Mouse (Mus musculus) intestine, embryonic 16.5 days (tissue): ENCODE measurements around the gene Oaz1. TPM values are rescaled to one million over a fixed set of nuclear protein-coding genes. Genes with fewer than 3 reads are reported as not detected.

Experiments
- ATAC-seq: fragments of 200-750 bp; cut with Nextera tagmentation; 2 replicates; pipeline ENCODE4 v1.8.0; 2017; ENCODE audit warnings: moderate TSS enrichment, moderate library complexity
- H3K27ac ChIP-seq: fragments of 300-500 bp; sonication (generic); 2 replicates; pipeline ENCODE4 v1.5.1; 2014; ENCODE audit warnings: mild to moderate bottlenecking, low read length
- H3K27me3 ChIP-seq: fragments of 300-500 bp; sonication (generic); replicated peaks from 2 replicates; pipeline ENCODE4 v1.6.1; 2014; ENCODE audit warnings: low read length, control low read depth, mixed read lengths; ENCODE audit not compliant: control insufficient read depth, insufficient read depth
- H3K36me3 ChIP-seq: fragments of 300-500 bp; sonication (generic); 2 replicates; pipeline ENCODE4 v1.6.1; 2014; ENCODE audit warnings: low read length, control low read depth; ENCODE audit not compliant: control insufficient read depth, insufficient read depth
- H3K4me1 ChIP-seq: fragments of 300-500 bp; sonication (generic); 2 replicates; pipeline ENCODE4 v1.6.1; 2014; ENCODE audit warnings: low read length, control low read depth, mixed read lengths; ENCODE audit not compliant: control insufficient read depth, insufficient read depth
- H3K4me2 ChIP-seq: fragments of 300-500 bp; sonication (generic); 2 replicates; pipeline ENCODE4 v1.6.1; 2014; ENCODE audit warnings: low read depth, low read length, control low read depth
- H3K4me3 ChIP-seq: fragments of 300-500 bp; sonication (generic); 2 replicates; pipeline ENCODE4 v1.5.1; 2014; ENCODE audit warnings: mild to moderate bottlenecking, low read length
- H3K9ac ChIP-seq: fragments of 300-500 bp; sonication (generic); 2 replicates; pipeline ENCODE4 v1.6.1; 2014; ENCODE audit warnings: low read depth, low read length
- H3K9me3 ChIP-seq: fragments of 300-500 bp; sonication (generic); 2 replicates; pipeline ENCODE4 v1.6.1; 2016; ENCODE audit warnings: low read length, control low read depth; ENCODE audit not compliant: control insufficient read depth
- WGBS: fragments of 180-500 bp; shearing (Covaris S2); extraction: QIAGEN DNeasy Blood & Tissue Kit; methylation state at CpG from one replicate; pipeline ENCODE4 v1.1.7; 2014; 5-methylcytosine and 5-hydroxymethylcytosine counted together
- polyA plus RNA-seq: library from polyadenylated mRNA; unstranded; fragments of >200 nt; fragmentation: Nextera tagmentation; extraction: Ambion mirVana; gene quantifications from 2 replicates; pipeline ENCODE4 v1.2.1, GENCODE M21; 2015

The Oaz1 gene
- polyA plus RNA-seq, 1 experiment from 2014 or later = 1,714 TPM

DNA sequence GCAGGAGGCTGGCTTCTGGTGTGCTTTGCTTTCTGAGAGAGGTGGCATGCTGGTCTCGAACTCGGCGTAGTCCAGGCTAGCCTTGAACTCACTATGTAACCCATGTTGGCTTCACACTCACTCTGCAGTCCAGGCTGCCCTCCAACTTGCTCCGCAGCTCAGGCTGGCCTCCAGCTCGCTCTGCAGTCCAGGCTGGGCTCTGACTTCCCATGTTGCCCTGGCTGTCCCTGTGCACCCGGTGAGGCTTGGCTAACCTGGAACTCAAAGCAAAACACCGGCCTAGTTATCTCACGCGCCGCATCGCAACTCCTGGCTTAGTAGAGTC is 29.3 kb downstream of the Oaz1 start:
- H3K27me3 ChIP-seq = no peaks in the 10 kb centered on the region
- H3K4me2 ChIP-seq = peak overlapping the region; percentile 94
- peak overlapping the region; percentile 96 for H3K4me3 ChIP-seq
- peak overlapping the region; percentile 90 for H3K9ac ChIP-seq
- H3K9me3 ChIP-seq = no peaks in the 10 kb centered on the region
- H3K36me3 ChIP-seq = peaks cover 11% of the 10 kb centered on the region
- no peak for ATAC-seq
- H3K27ac ChIP-seq = no peak overlapping the region; the same call in 1 of the 2 replicates
- peaks cover 25% of the 10 kb centered on the region for H3K4me1 ChIP-seq
- WGBS = 22% methylated on average over 11 of the region's 11 CpGs

DNA sequence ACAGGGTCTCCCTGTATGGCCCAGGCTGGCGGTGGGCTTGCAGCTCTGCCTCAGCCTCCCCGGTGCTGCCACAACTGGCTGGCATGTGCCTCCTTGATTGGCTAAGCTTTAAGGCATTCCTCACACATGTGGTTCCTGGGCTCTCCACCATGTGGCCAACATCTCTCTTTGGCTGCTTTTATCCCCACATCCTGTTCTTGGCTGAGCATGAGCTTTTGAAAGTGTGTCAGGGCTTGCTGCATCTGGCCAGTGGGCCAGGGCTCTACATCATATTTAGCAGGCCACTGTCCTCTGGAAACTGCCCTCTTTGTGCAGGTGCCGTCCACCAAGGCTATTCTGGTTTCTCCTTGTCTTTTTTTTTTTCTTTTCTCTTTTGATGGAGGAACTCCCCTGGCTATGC is 29.8 kb downstream of the Oaz1 start:
- Histone ChIP-seq H3K9ac (no peak overlapping the region), H3K27me3 (no peaks in the 10 kb centered on the region), H3K27ac (no peak overlapping the region), H3K9me3 (no peaks in the 10 kb centered on the region), H3K4me1 (peaks cover 25% of the 10 kb centered on the region), H3K4me2 (peak overlapping the region; percentile 94), H3K36me3 (peaks cover 11% of the 10 kb centered on the region), H3K4me3 (no peak overlapping the region)
- no peak for ATAC-seq
- 63% methylated on average over 3 of the region's 3 CpGs for WGBS

DNA sequence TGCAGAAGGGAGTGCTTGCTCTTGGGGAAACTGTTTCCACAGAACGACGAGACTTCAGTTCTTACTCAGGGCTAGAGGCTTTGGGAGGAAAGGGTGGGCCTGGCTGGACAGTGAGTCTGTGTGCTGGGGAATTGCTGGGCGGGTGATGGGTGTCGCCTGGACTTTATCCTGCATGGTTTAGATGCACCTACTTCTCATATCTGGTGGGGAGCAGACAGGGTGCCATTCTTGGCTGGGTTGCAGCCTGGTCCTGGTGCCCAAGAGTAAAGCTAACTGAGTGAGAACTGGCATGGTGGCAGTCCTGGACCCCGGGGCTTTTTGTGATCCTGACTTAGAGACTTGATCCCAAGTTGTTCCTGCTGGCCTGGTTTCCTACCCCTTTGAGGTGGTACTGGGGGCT is 30.5 kb downstream of the Oaz1 start:
- 58% methylated on average over 5 of the region's 5 CpGs for WGBS
- Histone ChIP-seq H3K9me3 (no peaks in the 10 kb centered on the region), H3K36me3 (peaks cover 8% of the 10 kb centered on the region), H3K27me3 (no peaks in the 10 kb centered on the region), H3K4me1 (peaks cover 25% of the 10 kb centered on the region), H3K4me2 (no peak overlapping the region), H3K4me3 (no peak overlapping the region), H3K9ac (peak overlapping the region; percentile 30; the same call in 1 of the 2 replicates), H3K27ac (no peak overlapping the region)
- no peak for ATAC-seq

DNA sequence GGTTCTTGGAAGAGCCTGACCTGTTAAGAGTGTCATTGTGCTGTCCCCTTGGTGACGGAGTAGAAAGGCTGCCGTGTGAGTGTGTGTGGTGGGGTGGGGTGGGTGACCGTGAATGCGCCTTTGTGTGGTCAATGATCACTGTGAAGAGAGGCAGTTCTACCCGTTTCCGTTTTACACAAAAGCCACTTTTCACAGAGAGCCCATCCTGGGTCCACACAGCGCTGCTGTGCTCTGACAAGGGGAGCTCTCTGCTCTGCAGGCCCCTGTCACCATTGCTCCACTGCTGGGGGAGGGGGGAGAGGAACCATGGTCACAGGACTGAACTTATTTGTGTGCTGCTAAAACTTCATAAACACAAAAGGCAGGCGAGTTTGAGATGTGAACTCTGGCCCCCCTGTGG is 30.9 kb downstream of the Oaz1 start:
- no peak overlapping the region for H3K4me2 ChIP-seq
- H3K9ac ChIP-seq = peak overlapping the region; percentile 30; the same call in 1 of the 2 replicates
- no peak for ATAC-seq
- H3K4me3 ChIP-seq = no peak overlapping the region
- H3K9me3 ChIP-seq = no peaks in the 10 kb centered on the region
- H3K27me3 ChIP-seq = no peaks in the 10 kb centered on the region
- H3K4me1 ChIP-seq = peaks cover 25% of the 10 kb centered on the region
- peaks cover 3% of the 10 kb centered on the region for H3K36me3 ChIP-seq
- WGBS = 52% methylated on average over 8 of the region's 8 CpGs
- H3K27ac ChIP-seq = no peak overlapping the region

DNA sequence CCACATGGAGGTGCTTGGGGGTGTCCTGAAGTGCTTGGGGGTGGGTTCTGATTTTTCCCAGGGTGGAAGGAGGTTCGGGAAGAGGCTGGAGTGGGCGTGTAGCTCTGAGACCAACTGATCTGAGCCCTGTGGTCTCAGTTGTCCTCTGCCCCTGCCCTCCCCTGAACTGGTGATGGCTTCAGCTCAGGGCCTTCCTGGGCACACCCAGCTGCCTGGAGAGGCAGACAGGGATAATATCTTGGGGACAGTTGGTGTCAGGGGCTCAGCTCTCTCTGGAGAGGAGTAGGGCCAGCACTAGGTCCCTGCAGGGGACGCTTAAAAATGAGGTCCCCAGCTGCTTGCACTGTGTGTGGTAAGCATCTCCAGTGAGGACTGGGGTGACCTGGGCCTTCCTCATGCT is 31.4 kb downstream of the Oaz1 start:
- peaks cover 25% of the 10 kb centered on the region for H3K4me1 ChIP-seq

DNA sequence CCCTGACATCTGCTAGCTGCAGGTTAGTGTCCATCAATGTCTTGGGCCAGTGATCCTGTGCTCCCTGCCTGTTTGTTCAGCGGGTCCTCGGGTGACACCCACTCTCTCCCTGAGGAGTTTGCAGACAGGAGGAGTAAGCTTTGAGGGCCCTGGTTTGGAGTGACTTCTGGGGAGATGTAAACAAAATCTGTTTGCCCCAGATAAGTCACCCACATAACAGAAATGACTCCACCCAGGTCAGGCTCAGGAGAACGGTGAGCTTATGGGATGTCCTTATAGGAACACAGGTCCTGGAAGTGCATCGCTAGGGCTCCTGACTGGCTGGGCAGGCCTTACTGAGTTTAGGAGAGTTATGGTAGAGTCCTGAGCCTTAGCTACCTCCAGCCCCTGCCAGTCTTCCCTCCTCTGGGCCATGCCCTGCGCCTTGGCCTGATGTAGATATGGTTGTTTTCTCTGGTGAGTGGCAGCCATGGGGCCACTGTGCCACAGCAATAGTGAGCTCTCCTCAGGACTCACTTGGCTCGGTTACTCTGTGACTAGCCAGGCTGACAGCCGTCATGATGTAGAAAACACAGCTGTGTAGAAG is 32.0 kb downstream of the Oaz1 start:
- no peak overlapping the region for H3K4me2 ChIP-seq
- H3K9me3 ChIP-seq = no peaks in the 10 kb centered on the region
- no peaks in the 10 kb centered on the region for H3K27me3 ChIP-seq
- ATAC-seq = peak; percentile 34
- H3K27ac ChIP-seq = no peak overlapping the region
- no peak overlapping the region for H3K4me3 ChIP-seq
- H3K9ac ChIP-seq = no peak overlapping the region
- WGBS = 70% methylated on average over 7 of the region's 7 CpGs
- H3K4me1 ChIP-seq = peaks cover 25% of the 10 kb centered on the region
- no peaks in the 10 kb centered on the region for H3K36me3 ChIP-seq

More for the DNA sequence above, 31.4 kb downstream of the Oaz1 start:
- no peak overlapping the region for H3K4me2 ChIP-seq
- H3K9me3 ChIP-seq = no peaks in the 10 kb centered on the region
- WGBS = 55% methylated on average over 3 of the region's 3 CpGs
- H3K36me3 ChIP-seq = no peaks in the 10 kb centered on the region
- H3K27ac ChIP-seq = no peak overlapping the region
- peak overlapping the region; percentile 30; the same call in 1 of the 2 replicates for H3K9ac ChIP-seq
- no peak for ATAC-seq
- no peak overlapping the region for H3K4me3 ChIP-seq
- no peaks in the 10 kb centered on the region for H3K27me3 ChIP-seq

DNA sequence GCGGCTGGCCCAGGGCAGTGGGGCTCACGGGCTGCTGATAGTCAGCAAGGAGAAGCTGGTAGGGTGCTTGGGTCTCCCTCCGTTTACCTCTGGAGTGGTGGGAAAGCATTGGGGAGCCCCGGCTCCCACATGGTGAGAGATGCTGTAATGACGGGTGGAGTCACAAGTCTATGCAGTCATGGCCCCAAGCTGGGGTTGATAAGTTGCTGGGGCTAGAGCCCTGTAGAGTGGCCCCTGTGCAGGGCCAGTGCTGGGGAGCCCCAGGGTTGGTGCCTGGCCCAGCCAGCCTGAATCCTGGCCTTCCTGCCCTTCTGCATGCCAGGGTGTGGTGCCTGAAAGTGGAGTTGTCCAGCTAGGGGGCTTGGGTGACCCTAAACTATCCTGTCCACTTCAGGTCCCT is 35.8 kb downstream of the Oaz1 start:
- Histone ChIP-seq H3K27me3 (no peaks in the 10 kb centered on the region), H3K4me3 (no peak overlapping the region), H3K4me1 (peaks cover 8% of the 10 kb centered on the region), H3K4me2 (no peak overlapping the region), H3K9ac (no peak overlapping the region), H3K36me3 (peaks cover 4% of the 10 kb centered on the region; the same call in 1 of the 2 replicates), H3K27ac (no peak overlapping the region), H3K9me3 (no peaks in the 10 kb centered on the region)
- ATAC-seq = no peak
- WGBS = 91% methylated on average over 5 of the region's 5 CpGs

DNA sequence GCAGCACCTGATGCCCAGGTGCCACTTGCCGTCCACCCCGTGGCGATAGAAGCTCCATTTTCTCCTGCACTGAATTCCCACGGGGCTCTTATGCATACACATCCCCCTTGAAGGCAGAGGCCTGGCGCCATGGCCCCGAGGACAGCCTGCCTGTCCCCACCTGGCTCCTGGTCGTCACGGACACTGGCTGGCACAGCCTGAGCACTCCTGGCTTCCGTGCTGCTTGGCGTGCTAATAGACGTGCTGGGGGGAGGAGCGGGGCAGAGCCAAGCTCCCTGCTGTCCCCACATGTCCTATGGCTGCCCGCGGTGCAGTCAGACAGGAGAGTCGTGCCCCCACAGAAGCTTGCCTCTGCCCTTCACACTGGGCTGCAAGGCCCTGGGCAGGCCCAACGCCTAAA is 38.0 kb downstream of the Oaz1 start:
- H3K4me2 ChIP-seq = no peak overlapping the region
- no peaks in the 10 kb centered on the region for H3K27me3 ChIP-seq
- 87% methylated on average over 16 of the region's 16 CpGs for WGBS
- no peaks in the 10 kb centered on the region for H3K4me1 ChIP-seq
- H3K36me3 ChIP-seq = peaks cover 7% of the 10 kb centered on the region; the same call in 1 of the 2 replicates
- H3K9ac ChIP-seq = no peak overlapping the region
- no peak for ATAC-seq
- no peak overlapping the region for H3K4me3 ChIP-seq
- H3K27ac ChIP-seq = no peak overlapping the region
- H3K9me3 ChIP-seq = no peaks in the 10 kb centered on the region

DNA sequence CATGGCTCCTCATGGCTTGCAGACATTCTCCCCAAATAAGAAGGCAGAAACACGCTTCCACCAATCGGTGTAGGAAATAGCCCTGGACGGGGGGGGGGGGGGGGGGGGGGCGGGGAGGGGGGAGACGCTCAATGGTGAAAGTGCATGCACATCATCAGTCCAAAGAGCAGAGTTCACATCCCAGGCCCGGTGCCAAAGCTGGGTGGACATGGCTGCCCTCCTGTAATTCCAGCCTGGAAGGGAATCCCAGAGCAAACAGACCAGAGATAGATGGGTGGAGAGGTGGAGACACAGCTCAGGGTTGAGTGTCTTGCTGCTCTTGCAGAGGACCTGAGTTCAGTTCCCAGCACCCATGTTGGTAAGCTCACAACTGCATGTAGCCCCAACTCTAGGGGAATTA is 44.5 kb downstream of the Oaz1 start:
- Histone ChIP-seq H3K4me1 (no peaks in the 10 kb centered on the region), H3K9ac (no peak overlapping the region), H3K27ac (no peak overlapping the region), H3K4me3 (no peak overlapping the region), H3K36me3 (peaks cover 3% of the 10 kb centered on the region; the same call in 1 of the 2 replicates), H3K9me3 (no peaks in the 10 kb centered on the region), H3K4me2 (no peak overlapping the region), H3K27me3 (no peaks in the 10 kb centered on the region)
- ATAC-seq = no peak
- WGBS = 45% methylated on average over 5 of the region's 6 CpGs

DNA sequence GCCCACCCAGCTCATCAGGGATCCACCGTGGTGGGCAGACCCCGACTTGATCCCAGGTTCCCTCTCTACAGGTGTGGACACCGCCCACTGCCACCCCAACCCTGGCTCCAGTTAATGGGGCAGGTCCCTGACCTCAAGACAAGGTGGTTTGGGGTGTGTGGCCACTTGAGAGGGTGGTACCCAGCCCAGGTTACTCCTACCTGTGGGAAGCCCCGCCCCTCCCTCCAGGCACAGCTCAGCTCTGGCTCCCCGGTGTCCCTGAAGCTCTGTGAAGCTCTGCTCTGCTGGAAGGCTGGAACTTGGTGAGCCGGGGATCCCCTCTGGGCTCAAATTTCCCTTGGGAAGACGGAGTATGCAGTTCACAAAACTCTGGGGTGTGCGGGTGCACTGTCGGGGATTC is 45.1 kb downstream of the Oaz1 start, which contains the start of gene Tmprss9:
Gene Tmprss9 (plus strand): TSS at position 268 of the 400 bp plus-strand sequence.
- H3K4me1 ChIP-seq = no peaks in the 10 kb centered on the region
- H3K27ac ChIP-seq = no peak within 1 kb of the TSS
- H3K4me3 ChIP-seq = no peak within 1 kb of the TSS
- no peak within 1 kb of the TSS for H3K4me2 ChIP-seq
- no peaks in the 10 kb centered on the region for H3K27me3 ChIP-seq
- 21% methylated on average over 9 of the region's 9 CpGs for WGBS
- 0 out of 2 replicates have a peak, but pooled peaks cover 3% of the 10 kb centered on the region for H3K36me3 ChIP-seq
- H3K9ac ChIP-seq = no peak within 1 kb of the TSS
- ATAC-seq = no peak
- no peaks in the 10 kb centered on the region for H3K9me3 ChIP-seq
